Mouse (Mus musculus) lung, embryonic 15.5 days (tissue): ENCODE data around the gene Cfdp1. TPM values are rescaled to one million over a fixed set of nuclear protein-coding genes. Genes with fewer than 3 reads are reported as not detected.

Experiments
- ATAC-seq: fragments of 200-750 bp; cut with Nextera tagmentation; 2 replicates; pipeline ENCODE4 v1.8.0; 2017; ENCODE audit warnings: moderate number of reproducible peaks, borderline replicate concordance; ENCODE audit not compliant: low FRiP score, low TSS enrichment; ENCODE audit errors: extremely low read depth
- H3K27ac ChIP-seq: fragments of 300-500 bp; sonication (generic); 2 replicates; pipeline ENCODE4 v1.5.1; 2015; ENCODE audit warnings: moderate library complexity, mild to moderate bottlenecking, inconsistent platforms
- H3K27me3 ChIP-seq: fragments of 300-500 bp; sonication (generic); 2 replicates; pipeline ENCODE4 v1.6.1; 2015; ENCODE audit warnings: inconsistent platforms
- H3K36me3 ChIP-seq: fragments of 300-500 bp; sonication (generic); 2 replicates; pipeline ENCODE4 v1.6.1; 2015; ENCODE audit warnings: inconsistent platforms
- H3K4me1 ChIP-seq: fragments of 300-500 bp; sonication (generic); 2 replicates; pipeline ENCODE4 v1.6.1; 2015; ENCODE audit warnings: inconsistent platforms
- H3K4me2 ChIP-seq: fragments of 300-500 bp; sonication (generic); 2 replicates; pipeline ENCODE4 v1.6.1; 2015; ENCODE audit warnings: inconsistent platforms, mild to moderate bottlenecking, moderate library complexity
- H3K4me3 ChIP-seq: fragments of 300-500 bp; sonication (generic); 2 replicates; pipeline ENCODE4 v1.5.1; 2015; ENCODE audit warnings: mild to moderate bottlenecking, inconsistent platforms
- H3K9ac ChIP-seq: fragments of 300-500 bp; sonication (generic); 2 replicates; pipeline ENCODE4 v1.6.1; 2015; ENCODE audit warnings: inconsistent platforms
- H3K9me3 ChIP-seq: fragments of 300-500 bp; sonication (generic); 2 replicates; pipeline ENCODE4 v1.6.1; 2016; ENCODE audit warnings: inconsistent platforms
- WGBS: fragments of 180-500 bp; shearing (Covaris S2); methylation state at CpG from one replicate; pipeline ENCODE4 v1.1.7; 2015; 5-methylcytosine and 5-hydroxymethylcytosine counted together
- polyA plus RNA-seq: library from polyadenylated mRNA; unstranded; fragments of >200 nt; fragmentation: Nextera tagmentation; extraction: Ambion mirVana; gene quantifications from 2 replicates; pipeline ENCODE4 v1.2.1, GENCODE M21; 2015

Gene Cfdp1
- polyA plus RNA-seq, 1 experiment from 2014 or later, result 203 TPM

DNA sequence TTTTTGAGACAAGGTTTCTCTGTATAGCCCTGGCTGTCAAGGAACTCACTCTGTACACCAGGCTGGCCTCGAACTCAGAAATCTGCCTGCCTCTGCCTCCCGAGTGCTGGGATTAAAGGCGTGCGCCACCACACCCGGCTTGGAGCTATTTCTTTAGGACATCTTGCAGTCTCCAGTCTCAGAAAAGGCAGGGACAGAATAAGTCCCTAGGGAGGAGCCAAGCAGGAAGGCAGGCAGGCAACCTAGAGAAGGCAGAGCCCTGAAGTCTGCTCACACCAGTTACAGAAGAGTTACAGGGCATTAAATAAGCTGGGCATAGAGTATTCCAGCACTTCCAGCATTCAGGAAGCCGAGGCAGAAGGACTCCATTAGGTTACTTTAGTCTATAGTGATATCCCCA, 128.8 kb downstream of the Cfdp1 start:
- 92% methylated on average over 6 of the region's 6 CpGs for WGBS
- ATAC-seq, result no peak
- no peak overlapping the region for H3K27ac ChIP-seq

DNA sequence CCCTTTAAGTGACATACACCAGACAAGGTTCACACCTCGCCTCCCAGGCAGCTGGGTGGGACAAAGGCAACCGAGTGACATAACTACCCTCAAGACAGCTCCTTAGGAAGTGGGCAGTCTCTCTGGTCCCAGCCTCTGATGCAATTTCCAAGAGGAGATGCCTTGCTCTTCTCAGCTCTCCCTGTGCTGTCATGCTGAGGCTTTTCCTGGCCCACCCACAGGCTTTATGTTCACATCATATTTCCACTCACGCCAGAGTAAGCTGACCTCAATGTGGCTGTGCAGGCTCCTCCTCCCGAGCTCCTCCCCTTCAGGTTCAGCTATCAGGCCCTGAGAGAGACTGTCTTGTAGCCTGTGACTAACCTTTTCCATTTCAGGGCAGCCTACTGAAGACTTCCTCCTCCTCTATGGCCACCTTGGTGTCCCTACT, 134.0 kb downstream of the Cfdp1 start:
- H3K4me2 ChIP-seq, result no peak overlapping the region
- peak; percentile 25; the same call in 1 of the 2 replicates for ATAC-seq
- H3K9me3 ChIP-seq, result no peaks in the 10 kb centered on the region
- peaks cover 28% of the 10 kb centered on the region for H3K36me3 ChIP-seq
- no peak overlapping the region for H3K9ac ChIP-seq
- peaks cover 52% of the 10 kb centered on the region for H3K4me1 ChIP-seq
- no peak overlapping the region; the same call in 1 of the 2 replicates for H3K27ac ChIP-seq
- 31% methylated on average over 4 of the region's 4 CpGs for WGBS
- no peaks in the 10 kb centered on the region for H3K27me3 ChIP-seq
- H3K4me3 ChIP-seq, result no peak overlapping the region

More for the DNA sequence above, 128.8 kb downstream of the Cfdp1 start:
- peaks cover 57% of the 10 kb centered on the region for H3K4me1 ChIP-seq
- no peaks in the 10 kb centered on the region for H3K27me3 ChIP-seq
- peaks cover 4% of the 10 kb centered on the region; the same call in 1 of the 2 replicates for H3K36me3 ChIP-seq
- H3K9me3 ChIP-seq, result no peaks in the 10 kb centered on the region
- no peak overlapping the region for H3K4me3 ChIP-seq
- no peak overlapping the region for H3K9ac ChIP-seq
- H3K4me2 ChIP-seq, result no peak overlapping the region

DNA sequence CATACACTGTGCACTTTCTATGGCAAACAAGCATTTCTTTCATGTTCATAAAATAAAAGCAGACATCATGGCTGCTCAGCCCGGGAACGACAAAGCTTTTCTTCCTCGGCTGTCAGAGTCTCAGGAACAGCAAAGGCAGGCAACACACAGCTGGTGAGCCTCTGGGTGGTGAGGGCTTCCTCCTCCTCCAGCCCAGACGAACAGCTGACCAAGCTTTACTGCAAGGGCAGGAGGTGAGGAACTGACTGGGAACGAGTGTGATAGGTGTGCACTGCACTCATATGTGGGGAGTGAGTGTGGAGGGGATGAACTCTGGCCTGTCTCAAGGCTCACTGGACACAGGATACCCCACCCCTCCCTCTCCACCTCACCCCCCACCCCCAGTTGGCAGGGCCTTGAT, 135.2 kb downstream of the Cfdp1 start:
- Histone ChIP-seq H3K9ac (no peak overlapping the region), H3K4me3 (no peak overlapping the region), H3K36me3 (peaks cover 40% of the 10 kb centered on the region), H3K4me2 (no peak overlapping the region), H3K9me3 (no peaks in the 10 kb centered on the region), H3K27me3 (no peaks in the 10 kb centered on the region), H3K4me1 (peaks cover 45% of the 10 kb centered on the region), H3K27ac (peak overlapping the region; percentile 48)
- no peak for ATAC-seq
- 40% methylated on average over 5 of the region's 5 CpGs for WGBS

Other genes starting within 250 kb of the Cfdp1 start
- 0.54 and 0.63 TPM in 2 replicates for gene Ldhd, start 223.9 kb downstream of the Cfdp1 start, polyA plus RNA-seq
- 18.9 and 20.0 TPM in 2 replicates for gene Zfp1, start 210.9 kb downstream of the Cfdp1 start, polyA plus RNA-seq
- 0.17 and 10.5 TPM in 2 replicates for gene Ctrb1, start 163.3 kb downstream of the Cfdp1 start, polyA plus RNA-seq
- gene Bcar1, start 110.5 kb downstream of the Cfdp1 start, polyA plus RNA-seq, result 40.7 and 42.6 TPM in 2 replicates
- 9.2 and 10.2 TPM in 2 replicates for gene Tmem170, start 22.5 kb upstream of the Cfdp1 start, polyA plus RNA-seq
- 11.4 and 12.0 TPM in 2 replicates for gene Chst5, start 56.2 kb upstream of the Cfdp1 start, polyA plus RNA-seq
- gene Tmem231, start 79.6 kb upstream of the Cfdp1 start, polyA plus RNA-seq, result 18.1 and 18.2 TPM in 2 replicates
- gene Gabarapl2, start 86.4 kb upstream of the Cfdp1 start, polyA plus RNA-seq, result 181 and 184 TPM in 2 replicates
- gene Adat1, start 138.0 kb upstream of the Cfdp1 start, polyA plus RNA-seq, result 8.6 and 9.8 TPM in 2 replicates
- gene Kars, start 157.0 kb upstream of the Cfdp1 start, polyA plus RNA-seq, result 188 and 191 TPM in 2 replicates
- gene Terf2ip, start 157.1 kb upstream of the Cfdp1 start, polyA plus RNA-seq, result 23.7 and 24.3 TPM in 2 replicates
- 0.31 and 0.75 TPM in 2 replicates for gene Gm6793, start 160.7 kb upstream of the Cfdp1 start, polyA plus RNA-seq